Mouse (Mus musculus) stomach, embryonic 15.5 days (tissue): Measurements from ENCODE around the gene Kctd17. TPM values are rescaled to one million over a fixed set of nuclear protein-coding genes. Genes with fewer than 3 reads are reported as not detected.

Experiments used
- polyA plus RNA-seq: library from polyadenylated mRNA; unstranded; fragments of >200 nt; fragmentation: Nextera tagmentation; extraction: Ambion mirVana; gene quantifications from 2 replicates; pipeline ENCODE4 v1.2.1, GENCODE M21; 2015

Gene Kctd17
- polyA plus RNA-seq, 1 experiment from 2014 or later, result 35.4 TPM

Other genes with a start within 250 kb of the Kctd17 start
- gene Pvalb, start 222.2 kb upstream of the Kctd17 start, polyA plus RNA-seq, result 0.37 TPM in 1 of 2 replicates, not detected in the other
- 9.0 and 9.2 TPM in 2 replicates for gene Ncf4, start 183.8 kb upstream of the Kctd17 start, polyA plus RNA-seq
- gene Csf2rb2, start 122.8 kb upstream of the Kctd17 start, polyA plus RNA-seq, result 0.54 and 0.70 TPM in 2 replicates
- 2.7 and 3.7 TPM in 2 replicates for gene Csf2rb, start 102.8 kb upstream of the Kctd17 start, polyA plus RNA-seq
- gene Tex33, start 32.7 kb upstream of the Kctd17 start, polyA plus RNA-seq, result not detected in 2 replicates
- 67.4 and 89.8 TPM in 2 replicates for gene Tst, start 22.7 kb upstream of the Kctd17 start, polyA plus RNA-seq
- gene Mpst, start 22.1 kb upstream of the Kctd17 start, polyA plus RNA-seq, result 3.3 and 4.2 TPM in 2 replicates
- 0.64 and 1.8 TPM in 2 replicates for gene Tmprss6, start 40.1 kb downstream of the Kctd17 start, polyA plus RNA-seq
- gene Il2rb, start 66.7 kb downstream of the Kctd17 start, polyA plus RNA-seq, result 0.53 and 0.69 TPM in 2 replicates
- gene C1qtnf6, start 102.9 kb downstream of the Kctd17 start, polyA plus RNA-seq, result 23.9 and 25.0 TPM in 2 replicates
- gene Sstr3, start 116.1 kb downstream of the Kctd17 start, polyA plus RNA-seq, result 0.18 and 0.44 TPM in 2 replicates
- 26.5 and 36.5 TPM in 2 replicates for gene Rac2, start 144.2 kb downstream of the Kctd17 start, polyA plus RNA-seq
- gene Cyth4, start 168.5 kb downstream of the Kctd17 start, polyA plus RNA-seq, result 10.7 and 11.0 TPM in 2 replicates